Mouse (Mus musculus) cerebellum, adult 2 months (tissue): Measurements from ENCODE around the gene Fus. TPM values are rescaled to one million over a fixed set of nuclear protein-coding genes. Genes with fewer than 3 reads are reported as not detected.

ENCODE experiments used
- DNase-seq, 2 experiments: peaks; one replicate each; pipeline ENCODE4 v3.0.0; 2021
- H3K27ac ChIP-seq: fragments of 200-500 bp; 2 replicates; pipeline ENCODE4 v1.5.1; 2012; ENCODE audit warnings: low read length, control low read depth, inconsistent platforms; ENCODE audit not compliant: insufficient read depth
- H3K27me3 ChIP-seq: fragments of 200-500 bp; 2 replicates; pipeline ENCODE4 v1.6.1; 2012; ENCODE audit warnings: inconsistent platforms, mild to moderate bottlenecking, low read length, moderate library complexity; ENCODE audit not compliant: control insufficient read depth, insufficient read depth
- H3K4me1 ChIP-seq: fragments of 200-500 bp; 2 replicates; pipeline ENCODE4 v1.6.1; 2011; ENCODE audit warnings: low read length; ENCODE audit not compliant: control insufficient read depth, insufficient read depth
- H3K4me3 ChIP-seq: fragments of 200-500 bp; replicated peaks from 2 replicates; pipeline ENCODE3; 2011; ENCODE audit warnings: mild to moderate bottlenecking, low read depth, low read length, control low read depth; ENCODE audit not compliant: insufficient read depth
- CTCF ChIP-seq: fragments of 200-500 bp; IDR thresholded peaks from 2 replicates; pipeline ENCODE4 v1.5.1; 2011; ENCODE audit warnings: low read depth, mild to moderate bottlenecking, control low read depth, low read length, moderate library complexity, borderline replicate concordance; ENCODE audit not compliant: insufficient read depth
- POLR2A ChIP-seq: fragments of 200-500 bp; IDR thresholded peaks from 2 replicates; pipeline ENCODE4 v1.6.1; 2011; ENCODE audit warnings: low read length, control low read depth, borderline replicate concordance; ENCODE audit not compliant: insufficient read depth
- WGBS: fragments of 180-500 bp; shearing (Covaris S2); methylation state at CpG from one replicate; pipeline ENCODE4 v1.1.7; 2018; 5-methylcytosine and 5-hydroxymethylcytosine counted together
- polyA plus RNA-seq: library from polyadenylated mRNA; depleted of rRNA; stranded (reverse); fragments of >200 nt; gene quantifications from 2 replicates; pipeline ENCODE4 v1.2.3, GENCODE M21; 2012

Fus gene
- polyA plus RNA-seq, 1 experiment: 451 TPM

DNA sequence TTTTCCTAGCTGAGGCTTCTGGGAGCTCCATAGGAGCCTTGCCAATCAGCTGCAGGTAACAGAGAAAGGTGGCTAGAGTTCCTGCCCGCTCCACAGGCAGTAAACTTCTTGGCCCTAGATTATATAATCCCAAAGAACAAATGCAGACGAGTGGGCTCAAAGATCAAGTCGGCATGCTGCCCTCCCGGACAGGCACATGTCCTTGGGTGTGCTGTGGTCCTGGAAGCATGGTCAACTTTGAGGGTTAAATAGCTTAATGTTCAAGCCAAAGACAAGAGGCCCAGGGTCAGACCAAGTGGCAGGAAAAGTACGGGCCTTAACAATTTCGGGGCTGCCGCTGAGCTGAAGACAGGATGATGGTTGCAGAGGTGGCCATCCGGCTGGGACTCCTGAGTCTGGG is 41.2 kb upstream of the Fus start:
- DNase-seq: no peak
- TF ChIP-seq POLR2A (no peak), CTCF (no peak)
- Histone ChIP-seq H3K27me3 (no peaks in the 10 kb centered on the region), H3K4me1 (no peaks in the 10 kb centered on the region), H3K27ac (no peak overlapping the region), H3K4me3 (no peak overlapping the region)
- WGBS: 84% methylated on average over 8 of the region's 8 CpGs

- H3K27me3 ChIP-seq: no peaks in the 10 kb centered on the region
- H3K4me3 ChIP-seq: no peak overlapping the region
- DNase-seq: no peak
- no peak for TF ChIP-seq POLR2A
- no peak for TF ChIP-seq CTCF
- no peaks in the 10 kb centered on the region for H3K4me1 ChIP-seq
- 73% methylated on average over 11 of the region's 11 CpGs for WGBS
- H3K27ac ChIP-seq: no peak overlapping the region
Measured at GRCm38 (mm10) chr7:127926846-127927245, 40.4 kb upstream of the Fus start.

GRCm38 (mm10) chr7:127927726-127928125 is 39.5 kb upstream of the Fus start:
- DNase-seq: no peak
- Histone ChIP-seq H3K4me3 (no peak overlapping the region), H3K27me3 (no peaks in the 10 kb centered on the region), H3K4me1 (no peaks in the 10 kb centered on the region), H3K27ac (no peak overlapping the region)
- 74% methylated on average over 11 of the region's 11 CpGs for WGBS
- TF ChIP-seq CTCF (no peak), POLR2A (no peak)

DNA sequence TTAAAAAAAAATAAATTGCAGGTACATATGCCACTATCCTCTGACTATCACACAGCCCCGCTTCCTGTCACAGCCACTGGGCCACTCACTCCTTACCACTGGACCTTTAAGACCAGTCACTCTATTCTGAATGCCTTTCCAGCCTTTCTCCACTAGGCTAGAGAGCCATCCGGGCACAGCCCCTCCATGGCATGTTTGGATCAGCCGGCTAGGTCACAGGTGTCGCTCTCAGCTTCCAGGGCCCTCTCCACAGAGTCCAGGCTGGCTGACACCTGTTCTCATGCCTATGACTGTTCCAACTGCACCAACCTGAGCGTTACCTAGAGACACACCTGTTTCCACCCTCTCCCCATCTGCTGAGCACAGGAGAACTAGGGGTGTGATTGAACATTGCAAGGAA is 38.7 kb upstream of the Fus start:
- Histone ChIP-seq H3K4me3 (no peak overlapping the region), H3K27me3 (no peaks in the 10 kb centered on the region), H3K4me1 (no peaks in the 10 kb centered on the region), H3K27ac (no peak overlapping the region)
- 27% methylated on average over 5 of the region's 5 CpGs for WGBS
- no peak for DNase-seq
- TF ChIP-seq CTCF (no peak), POLR2A (no peak)

DNA sequence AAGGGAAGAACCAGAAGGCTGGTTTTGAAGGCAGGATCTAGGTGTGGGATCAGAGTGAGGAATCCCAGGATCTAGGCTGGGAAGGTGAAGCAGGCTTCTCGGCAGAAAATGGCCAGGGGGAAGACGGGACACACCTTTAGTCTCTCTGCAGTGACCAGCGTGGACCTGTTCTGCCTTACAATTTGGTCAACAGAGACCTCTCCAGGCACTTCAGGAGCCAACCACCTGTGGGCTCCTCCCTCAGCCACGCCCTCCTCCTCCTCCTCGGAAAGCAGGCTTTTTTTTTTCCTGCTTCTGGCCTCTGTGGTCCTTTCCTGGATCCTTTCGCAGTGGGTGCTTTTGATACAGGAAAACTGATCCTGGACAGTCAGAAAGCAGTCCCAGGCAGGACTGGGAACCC is 37.3 kb upstream of the Fus start, which contains the start of gene Prss8:
Gene Prss8 (minus strand): TSS at position 182 of the 400 bp plus-strand sequence.
- Histone ChIP-seq H3K27ac (no peak within 1 kb of the TSS), H3K27me3 (no peaks in the 10 kb centered on the region), H3K4me3 (no peak within 1 kb of the TSS), H3K4me1 (no peaks in the 10 kb centered on the region)
- 14% methylated on average over 6 of the region's 6 CpGs for WGBS
- no peak for DNase-seq
- TF ChIP-seq POLR2A (no peak), CTCF (no peak)

DNA sequence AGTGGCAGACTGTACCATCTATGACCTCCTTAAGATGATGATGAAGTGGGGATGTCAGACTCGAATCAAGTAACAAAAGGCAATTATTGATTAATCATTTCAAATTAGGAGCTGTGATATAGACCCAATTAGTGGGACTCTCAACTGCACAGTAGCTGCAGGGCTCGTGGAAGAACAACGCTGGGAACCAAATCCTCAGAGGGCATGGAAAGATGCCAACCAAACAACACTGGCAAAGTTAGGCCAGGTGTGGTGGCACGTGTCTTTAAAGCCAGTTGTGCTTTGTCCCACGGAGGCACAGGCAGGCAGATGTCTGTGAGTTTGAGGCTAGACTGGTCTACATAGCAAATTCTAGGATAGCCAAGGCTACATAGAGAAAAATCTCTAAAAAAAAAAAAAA is 36.6 kb upstream of the Fus start:
- Histone ChIP-seq H3K4me3 (no peak overlapping the region), H3K27ac (no peak overlapping the region), H3K4me1 (no peaks in the 10 kb centered on the region), H3K27me3 (no peaks in the 10 kb centered on the region)
- DNase-seq: no peak
- 72% methylated on average over 5 of the region's 5 CpGs for WGBS
- TF ChIP-seq CTCF (no peak), POLR2A (no peak)

- no peak overlapping the region for H3K27ac ChIP-seq
- no peaks in the 10 kb centered on the region for H3K4me1 ChIP-seq
- 46% methylated on average over 13 of the region's 13 CpGs for WGBS
- H3K4me3 ChIP-seq: no peak overlapping the region
- no peak for DNase-seq
- H3K27me3 ChIP-seq: no peaks in the 10 kb centered on the region
- no peak for TF ChIP-seq CTCF
- no peak for TF ChIP-seq POLR2A
Measured at GRCm38 (mm10) chr7:127931351-127932135, 35.7 kb upstream of the Fus start.
